Mouse (Mus musculus) hindbrain, postnatal 0 days (tissue): ENCODE measurements around the gene Xlr4b. TPM values are rescaled to one million over a fixed set of nuclear protein-coding genes. Genes with fewer than 3 reads are reported as not detected.
"Not testable (repeated sequence)": the region's sequence is repeated elsewhere in the genome, so short reads cannot be mapped to it uniquely, and the experiment has no call there.

Experiments used
- ATAC-seq: fragments of 200-750 bp; cut with Nextera tagmentation; 2 replicates; pipeline ENCODE4 v1.8.0; 2017; ENCODE audit warnings: mild to moderate bottlenecking, moderate TSS enrichment, moderate library complexity
- DNase-seq: peaks from one replicate; pipeline ENCODE4 v3.0.0-alpha.2; 2015; ENCODE audit warnings: low spot score
- H3K27ac ChIP-seq: fragments of 300-500 bp; sonication (generic); 2 replicates; pipeline ENCODE4 v1.5.1; 2014; ENCODE audit warnings: mild to moderate bottlenecking
- H3K27me3 ChIP-seq: fragments of 300-500 bp; sonication (generic); 2 replicates; pipeline ENCODE4 v1.6.1; 2014; ENCODE audit warnings: low read length, mixed read lengths; ENCODE audit not compliant: insufficient read depth
- H3K36me3 ChIP-seq: fragments of 300-500 bp; sonication (generic); 2 replicates; pipeline ENCODE4 v1.6.1; 2014; ENCODE audit warnings: low read length, mixed read lengths; ENCODE audit not compliant: insufficient read depth
- H3K4me1 ChIP-seq: fragments of 300-500 bp; sonication (generic); 2 replicates; pipeline ENCODE4 v1.6.1; 2014; ENCODE audit warnings: antibody characterized with exemption, low read length, mixed read lengths; ENCODE audit not compliant: insufficient read depth
- H3K4me2 ChIP-seq: fragments of 300-500 bp; sonication (generic); 2 replicates; pipeline ENCODE4 v1.6.1; 2014; ENCODE audit warnings: low read depth, mild to moderate bottlenecking, low read length, moderate library complexity, mixed read lengths
- H3K4me3 ChIP-seq: fragments of 300-500 bp; sonication (generic); 2 replicates; pipeline ENCODE4 v1.5.1; 2014; ENCODE audit warnings: low read length
- H3K9ac ChIP-seq: fragments of 300-500 bp; sonication (generic); replicated peaks from 2 replicates; pipeline ENCODE4 v1.6.1; 2014; ENCODE audit warnings: mild to moderate bottlenecking, low read length, moderate library complexity, mixed read lengths
- H3K9me3 ChIP-seq: fragments of 300-500 bp; sonication (generic); 2 replicates; pipeline ENCODE4 v1.6.1; 2016; ENCODE audit warnings: low read length, mixed read lengths
- CTCF ChIP-seq: IDR thresholded peaks from 2 replicates; pipeline ENCODE4 v1.5.1; 2016; ENCODE audit warnings: antibody characterized with exemption, control low read depth, low read depth
- WGBS: fragments of 180-500 bp; shearing (Covaris S2); extraction: QIAGEN DNeasy Blood & Tissue Kit; methylation state at CpG from one replicate; pipeline ENCODE4 v1.1.7; 2014; 5-methylcytosine and 5-hydroxymethylcytosine counted together
- polyA plus RNA-seq: library from polyadenylated mRNA; unstranded; fragments of >200 nt; fragmentation: Nextera tagmentation; extraction: Ambion mirVana; gene quantifications from 2 replicates; pipeline ENCODE4 v1.2.1, GENCODE M21; 2015
- total RNA-seq: library from RNA; depleted of rRNA; stranded (reverse); fragments of >200 nt; gene quantifications from 2 replicates; pipeline ENCODE4 v1.2.3, GENCODE M21; 2014; rRNA removed

Xlr4b gene
- total and polyA plus RNA-seq, 2 experiments from 2014 or later, result 0.63 TPM; not detected in 1

- peak overlapping the region; percentile 96 for H3K27ac ChIP-seq
- peak overlapping the region; percentile 71 for H3K9ac ChIP-seq
- peak overlapping the region; percentile 58 for H3K4me2 ChIP-seq
- ATAC-seq, result no peak
- DNase-seq, result no peak
- TF ChIP-seq CTCF, result no peak
- no peaks in the 10 kb centered on the region for H3K4me1 ChIP-seq
- H3K36me3 ChIP-seq, result no peaks in the 10 kb centered on the region
- H3K4me3 ChIP-seq, result peak overlapping the region; percentile 59
- no peaks in the 10 kb centered on the region for H3K27me3 ChIP-seq
- 33% methylated on average over 3 of the region's 3 CpGs for WGBS
- H3K9me3 ChIP-seq, result no peaks in the 10 kb centered on the region
Observed at GRCm38 (mm10) chrX:73229288-73229687, 15.2 kb downstream of the Xlr4b start.

GRCm38 (mm10) chrX:73242821-73243325 is 28.7 kb downstream of the Xlr4b start, which contains the start of gene Xlr4c:
Gene Xlr4c, minus strand, starts transcription at chrX:73243130.
- not testable (repeated sequence) for H3K4me2 ChIP-seq

GRCm38 (mm10) chrX:73262428-73262827 is 48.3 kb downstream of the Xlr4b start:
- not testable (repeated sequence) for H3K4me3 ChIP-seq, H3K36me3 ChIP-seq, H3K9me3 ChIP-seq, H3K27me3 ChIP-seq, H3K4me2 ChIP-seq, H3K27ac ChIP-seq, ATAC-seq, H3K9ac ChIP-seq, DNase-seq, H3K4me1 ChIP-seq
- WGBS, result 79% methylated on average over 1 of the region's 2 CpGs

More at GRCm38 (mm10) chrX:73242821-73243325, 28.7 kb downstream of the Xlr4b start, which contains the start of gene Xlr4c:
- H3K4me1 ChIP-seq, H3K9me3 ChIP-seq, DNase-seq, H3K27ac ChIP-seq, ATAC-seq, H3K4me3 ChIP-seq, H3K27me3 ChIP-seq, H3K36me3 ChIP-seq, H3K9ac ChIP-seq: not testable (repeated sequence)
- 87% methylated on average over 12 of the region's 14 CpGs for WGBS

GRCm38 (mm10) chrX:73265270-73265669 is 51.1 kb downstream of the Xlr4b start, which contains the start of gene Xlr3c:
Gene Xlr3c, minus strand, starts transcription at chrX:73265390.
- H3K9me3 ChIP-seq, H3K9ac ChIP-seq, H3K4me3 ChIP-seq, H3K4me2 ChIP-seq, H3K4me1 ChIP-seq, H3K27ac ChIP-seq, ATAC-seq, H3K36me3 ChIP-seq, H3K27me3 ChIP-seq, DNase-seq: not testable (repeated sequence)
- 90% methylated on average over 14 of the region's 14 CpGs for WGBS

Other genes starting within 250 kb of the Xlr4b start
- 0.65 and 1.4 TPM in 2 replicates for gene Zfp185, start 227.0 kb upstream of the Xlr4b start, total RNA-seq
- 1.1 and 1.2 TPM in 2 replicates for gene Zfp185, start 227.0 kb upstream of the Xlr4b start, polyA plus RNA-seq
- gene Pnma5, start 177.2 kb upstream of the Xlr4b start, total RNA-seq, result not detected in 2 replicates
- 0.23 and 0.33 TPM in 2 replicates for gene Pnma5, start 177.2 kb upstream of the Xlr4b start, polyA plus RNA-seq
- 10.6 and 15.0 TPM in 2 replicates for gene Pnma3, start 149.5 kb upstream of the Xlr4b start, total RNA-seq
- 5.5 and 5.7 TPM in 2 replicates for gene Pnma3, start 149.5 kb upstream of the Xlr4b start, polyA plus RNA-seq
- not detected in 2 replicates for gene Xlr4a, start 131.9 kb upstream of the Xlr4b start, total RNA-seq
- gene Xlr4a, start 131.9 kb upstream of the Xlr4b start, polyA plus RNA-seq, result 0.35 TPM in 1 of 2 replicates, not detected in the other
- 1.2 and 2.6 TPM in 2 replicates for gene Xlr3a, start 117.2 kb upstream of the Xlr4b start, total RNA-seq
- gene Xlr3a, start 117.2 kb upstream of the Xlr4b start, polyA plus RNA-seq, result 2.1 and 4.0 TPM in 2 replicates
- 0.75 and 2.1 TPM in 2 replicates for gene Gm14685, start 97.3 kb upstream of the Xlr4b start, total RNA-seq
- 1.0 and 1.2 TPM in 2 replicates for gene Gm14685, start 97.3 kb upstream of the Xlr4b start, polyA plus RNA-seq
- not detected in 2 replicates for gene Xlr5b, start 65.5 kb upstream of the Xlr4b start, total RNA-seq
- not detected in 2 replicates for gene Xlr5b, start 65.5 kb upstream of the Xlr4b start, polyA plus RNA-seq
- gene DXBay18, start 64.9 kb upstream of the Xlr4b start, total RNA-seq, result 0.05 and 2.1 TPM in 2 replicates
- 0.18 TPM in 1 of 2 replicates, not detected in the other for gene DXBay18, start 64.9 kb upstream of the Xlr4b start, polyA plus RNA-seq
- gene Spin2d, start 37.3 kb upstream of the Xlr4b start, total RNA-seq, result not detected in 2 replicates
- not detected in 2 replicates for gene Spin2d, start 37.3 kb upstream of the Xlr4b start, polyA plus RNA-seq
- 4.9 and 5.8 TPM in 2 replicates for gene Xlr3b, start 22.1 kb upstream of the Xlr4b start, total RNA-seq
- gene Xlr3b, start 22.1 kb upstream of the Xlr4b start, polyA plus RNA-seq, result 7.4 and 15.5 TPM in 2 replicates
- gene F8a, start 14.0 kb downstream of the Xlr4b start, total RNA-seq, result 36.4 and 40.1 TPM in 2 replicates
- 32.9 and 33.7 TPM in 2 replicates for gene F8a, start 14.0 kb downstream of the Xlr4b start, polyA plus RNA-seq
- gene Xlr4c, start 28.8 kb downstream of the Xlr4b start, total RNA-seq, result not detected in 2 replicates
- gene Xlr4c, start 28.8 kb downstream of the Xlr4b start, polyA plus RNA-seq, result 0.31 and 0.53 TPM in 2 replicates
- not detected in 2 replicates for gene Xlr3c, start 51.1 kb downstream of the Xlr4b start, total RNA-seq
- 0.15 and 0.59 TPM in 2 replicates for gene Xlr3c, start 51.1 kb downstream of the Xlr4b start, polyA plus RNA-seq
- gene Xlr5a, start 78.6 kb downstream of the Xlr4b start, total RNA-seq, result not detected in 2 replicates
- not detected in 2 replicates for gene Xlr5a, start 78.6 kb downstream of the Xlr4b start, polyA plus RNA-seq
- not detected in 2 replicates for gene Xlr5c, start 78.6 kb downstream of the Xlr4b start, total RNA-seq
- not detected in 2 replicates for gene Xlr5c, start 78.6 kb downstream of the Xlr4b start, polyA plus RNA-seq
- gene Gm45015, start 122.5 kb downstream of the Xlr4b start, total RNA-seq, result not detected in 2 replicates
- not detected in 2 replicates for gene Gm45015, start 122.5 kb downstream of the Xlr4b start, polyA plus RNA-seq
- 35.8 and 40.2 TPM in 2 replicates for gene Zfp275, start 128.3 kb downstream of the Xlr4b start, total RNA-seq
- gene Zfp275, start 128.3 kb downstream of the Xlr4b start, polyA plus RNA-seq, result 5.3 and 5.5 TPM in 2 replicates
- 0.14 and 0.16 TPM in 2 replicates for gene Gm18336, start 184.4 kb downstream of the Xlr4b start, total RNA-seq
- gene Gm18336, start 184.4 kb downstream of the Xlr4b start, polyA plus RNA-seq, result 0.06 TPM in 1 of 2 replicates, not detected in the other
- 4.5 TPM in 2 replicates for gene Zfp92, start 196.8 kb downstream of the Xlr4b start, total RNA-seq
- 1.0 and 1.2 TPM in 2 replicates for gene Zfp92, start 196.8 kb downstream of the Xlr4b start, polyA plus RNA-seq
- gene Trex2, start 221.0 kb downstream of the Xlr4b start, total RNA-seq, result not detected in 2 replicates
- gene Trex2, start 221.0 kb downstream of the Xlr4b start, polyA plus RNA-seq, result not detected in 2 replicates
- gene Haus7, start 244.7 kb downstream of the Xlr4b start, total RNA-seq, result 22.0 and 33.5 TPM in 2 replicates
- gene Haus7, start 244.7 kb downstream of the Xlr4b start, polyA plus RNA-seq, result 62.8 and 63.7 TPM in 2 replicates